Mouse (Mus musculus): Measurements from ENCODE around the gene Mical1.

DNA sequence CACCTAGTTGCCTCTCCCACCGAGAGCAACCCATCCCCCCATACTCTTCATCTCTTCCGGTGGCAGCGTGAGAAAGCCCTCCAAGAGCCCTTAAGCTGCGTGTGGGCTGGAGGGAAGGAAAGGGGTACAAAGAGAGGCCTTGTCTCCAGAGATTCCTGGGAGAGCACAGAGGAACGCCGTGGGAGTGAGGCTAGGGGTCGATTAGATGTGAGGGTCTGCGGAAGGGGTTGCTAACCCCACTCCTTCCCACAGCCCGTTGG is 834 bp downstream of the Mical1 start:
- TF ChIP-seq CTCF (IDR thresholded peaks at IDR 0.05; ENCODE audit: control insufficient read depth, insufficient read depth, insufficient read length) (no peak), USF1 (IDR thresholded peaks at IDR 0.05; ENCODE audit: low read depth) (no peak), MAX (IDR thresholded peaks at IDR 0.05) (no peak), MYOD1 (IDR thresholded peaks at IDR 0.05; ENCODE audit: control insufficient read depth, insufficient read length, low read depth) (no peak), MYOG (IDR thresholded peaks at IDR 0.05; ENCODE audit: control insufficient read depth, extremely low read depth, insufficient read length) (no peak)

Measured in C2C12 (cell line).